Mouse (Mus musculus) Patski (cell line): ENCODE data around the gene Pml. TPM values are rescaled to one million over a fixed set of nuclear protein-coding genes. Genes with fewer than 3 reads are reported as not detected.

Experiments
- ATAC-seq: fragments of 100-300 bp; one replicate; pipeline ENCODE4 v1.8.0; 2021
- CTCF ChIA-PET: fragments of 350-600 bp; sonication (Branson Sonifier 250); formaldehyde crosslinking; loops from one replicate; lab custom pipeline; 2022; ENCODE audit warnings: inconsistent platforms; lab: Charles Lee
- POLR2A ChIA-PET: fragments of 350-600 bp; sonication (Branson Sonifier 250); formaldehyde crosslinking; loops from one replicate; lab custom pipeline; 2022; ENCODE audit warnings: antibody characterized with exemption, inconsistent platforms; lab: Charles Lee
- DNase-seq: peaks from one replicate; pipeline ENCODE4 v3.0.0-alpha.2; 2011; ENCODE audit warnings: low read depth, low spot score
- H3K27me3 ChIP-seq: fragments of 371-371 bp; one replicate; pipeline ENCODE4 v1.5.1; 2021
- CTCF ChIP-seq: fragments of 100-300 bp; IDR thresholded peaks from one replicate; pipeline ENCODE4 v1.5.1; 2021
- in situ Hi-C: fragments of 300-500 bp; cut with MboI; formaldehyde crosslinking; loops from 3 replicates; pipeline ENCODE4 v1.11.1; 2018; ENCODE audit warnings: low pct_unique_long_range_greater_than_20kb, mixed read lengths
- polyA plus RNA-seq: library from polyadenylated mRNA; unstranded; gene quantifications from one replicate; pipeline ENCODE4 v1.2.3, GENCODE M21; 2021

The Pml gene
- polyA plus RNA-seq, 1 experiment from 2014 or later, result 37.8 TPM

DNA sequence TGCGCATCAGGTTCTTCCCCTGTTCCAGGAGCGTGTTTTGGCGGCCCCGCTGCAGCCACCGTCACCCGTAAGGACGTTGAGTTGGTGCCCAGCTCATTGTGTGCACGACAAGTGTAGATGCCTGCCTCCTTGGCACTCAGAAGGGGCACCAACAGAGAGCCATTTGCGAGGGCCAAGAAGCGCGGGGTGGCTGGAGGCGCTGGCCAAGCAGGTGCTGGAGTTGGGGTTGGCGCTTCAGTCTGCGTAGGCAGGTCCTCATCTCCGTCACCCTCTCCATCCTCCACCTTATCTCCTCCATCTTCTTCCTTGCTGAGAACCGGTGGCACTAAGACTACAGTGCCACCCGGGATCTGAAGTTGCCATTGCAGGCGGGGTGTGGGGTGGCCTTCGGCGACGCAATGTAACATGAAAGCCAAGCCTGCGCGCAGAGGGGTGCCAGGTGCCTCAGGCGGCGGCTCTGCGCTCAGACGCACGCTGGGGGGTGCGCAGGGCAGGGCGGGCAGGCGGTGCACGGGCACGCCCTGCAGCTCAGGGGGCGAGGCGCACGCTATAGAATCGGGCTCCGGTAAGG lies 50.7 kb downstream of the Pml start:
- DNase-seq, result no peak
- no peak for ATAC-seq
- TF ChIP-seq CTCF, result no peak
- CTCF ChIA-PET, result no interaction called here
- POLR2A ChIA-PET, result no interaction called here
- in situ Hi-C loops, result no loop called here
- H3K27me3 ChIP-seq, result no peaks in the 10 kb centered on the region

GRCm38 (mm10) chr9:58197781-58198701 lies 51.5 kb downstream of the Pml start:
- no peaks in the 10 kb centered on the region for H3K27me3 ChIP-seq
- ChIA-PET POLR2A (no interaction called here), CTCF (no interaction called here)
- in situ Hi-C loops, result no loop called here
- DNase-seq (no peak), ATAC-seq (no peak)
- TF ChIP-seq CTCF, result no peak

DNA sequence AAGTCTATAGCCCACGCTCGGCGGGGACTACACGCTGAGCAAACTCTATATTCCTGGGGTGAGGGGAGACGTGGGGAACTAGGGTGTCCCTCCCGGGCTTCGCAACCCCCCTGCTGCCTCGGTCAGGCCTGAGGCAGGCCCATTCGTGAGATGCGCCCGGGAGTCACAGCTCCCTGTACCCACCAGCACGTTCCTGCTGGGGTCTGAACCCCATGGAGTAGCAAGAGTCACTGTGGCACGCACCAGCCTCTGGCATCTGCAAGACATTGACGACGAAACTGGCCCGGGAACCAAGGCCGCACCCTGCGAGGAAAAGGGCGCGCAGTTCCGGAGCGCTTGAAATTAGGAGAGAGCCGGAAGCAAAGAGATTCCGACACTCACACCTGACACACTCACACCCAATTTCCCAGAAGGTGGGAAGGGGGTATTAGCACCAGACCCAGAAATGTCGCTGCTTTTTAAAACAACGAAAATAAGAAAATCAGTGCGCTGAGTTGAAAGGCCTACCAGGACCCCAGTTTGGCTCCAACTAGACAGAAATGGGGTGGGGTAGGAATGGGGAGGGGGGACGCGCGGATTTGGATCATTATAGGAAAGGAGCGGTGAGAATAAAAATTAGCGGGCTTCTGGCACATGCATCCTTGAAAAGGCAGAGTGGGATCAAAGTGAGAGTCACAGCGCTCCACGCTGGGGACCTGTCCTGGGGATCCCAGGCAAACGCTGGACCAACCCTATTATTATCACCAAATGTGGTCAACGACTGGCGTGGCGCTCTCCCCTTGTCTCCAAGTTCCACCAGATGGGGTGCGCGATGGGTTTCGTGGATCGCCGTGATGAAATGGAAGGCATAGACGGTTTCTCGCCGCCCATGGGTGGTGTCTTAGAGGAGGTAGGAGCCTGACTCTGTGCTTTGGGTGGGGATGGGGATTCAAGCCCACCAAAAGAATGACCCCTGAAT lies 52.7 kb downstream of the Pml start:
- POLR2A ChIA-PET, result interaction anchor here (0.7 to 1.2 kb wide), 2 partner anchors 24 to 41 kb away, joined by 3 to 4 read pairs; no protein-coding TSS in a partner anchor
- ATAC-seq, result no peak
- H3K27me3 ChIP-seq, result no peaks in the 10 kb centered on the region
- CTCF ChIA-PET, result no interaction called here
- in situ Hi-C loops, result no loop called here
- TF ChIP-seq CTCF, result no peak
- no peak for DNase-seq

GRCm38 (mm10) chr9:58196141-58196540 lies 53.4 kb downstream of the Pml start:
- ChIA-PET POLR2A (interaction anchor here (0.7 to 1.2 kb wide), 2 partner anchors 23 to 40 kb away, joined by 3 to 4 read pairs; no protein-coding TSS in a partner anchor), CTCF (no interaction called here)
- ATAC-seq (no peak), DNase-seq (no peak)
- TF ChIP-seq CTCF, result no peak
- no peaks in the 10 kb centered on the region for H3K27me3 ChIP-seq
- in situ Hi-C loops, result no loop called here

DNA sequence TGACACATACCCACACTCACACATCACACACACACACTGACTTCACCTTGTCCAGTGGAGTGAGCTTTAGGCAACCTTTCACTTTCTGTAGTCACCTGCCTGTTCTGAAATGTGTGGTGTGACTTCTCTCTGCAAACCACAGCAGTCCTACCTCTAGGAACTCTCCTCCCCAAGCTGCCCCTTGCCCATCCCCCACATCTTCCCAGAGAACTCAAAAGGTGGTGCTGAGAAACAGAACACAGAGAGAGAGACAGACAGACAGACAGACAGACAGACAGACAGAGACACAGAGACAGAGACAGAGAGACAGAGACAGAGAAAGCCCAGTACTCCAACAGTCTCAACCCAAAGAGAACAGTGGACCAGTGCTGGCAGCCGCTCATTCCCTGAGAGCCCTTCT lies 53.9 kb downstream of the Pml start:
- POLR2A ChIA-PET, result interaction anchor here (1.2 kb wide), 1 partner anchor 23 kb away, joined by 3 read pairs; no protein-coding TSS in a partner anchor
- in situ Hi-C loops, result no loop called here
- no peak for TF ChIP-seq CTCF
- ATAC-seq, result no peak
- no peaks in the 10 kb centered on the region for H3K27me3 ChIP-seq
- no peak for DNase-seq
- CTCF ChIA-PET, result interaction anchor here (1.8 kb wide), 1 partner anchor 8 kb away, joined by 8 read pairs; the partner anchor contains the start of genes Islr and Islr2

DNA sequence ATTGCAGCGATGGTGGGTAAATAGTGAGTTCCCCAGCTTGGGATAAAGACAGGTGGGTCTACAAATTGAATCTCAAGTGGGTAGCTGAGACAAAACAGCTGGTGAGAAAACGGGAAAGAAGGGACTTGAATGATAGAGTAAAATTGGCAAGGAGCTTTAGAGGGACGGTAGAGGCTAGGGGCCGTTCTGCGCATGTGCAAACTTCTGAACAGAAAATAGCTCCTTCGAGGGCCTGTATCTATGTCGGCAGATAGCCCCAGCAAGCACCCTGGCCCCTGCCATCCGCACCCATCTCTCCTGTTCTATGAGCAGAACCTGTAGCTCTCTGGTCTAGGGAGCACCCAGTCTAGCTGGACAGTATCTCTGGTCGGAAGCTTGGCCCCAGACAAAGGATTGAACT lies 55.4 kb downstream of the Pml start:
- ChIA-PET POLR2A (interaction anchor here (0.7 to 1.1 kb wide), 3 partner anchors 19 to 258 kb away, joined by 3 to 5 read pairs (median 3); no protein-coding TSS in a partner anchor), CTCF (interaction anchor here (1.8 kb wide), 1 partner anchor 10 kb away, joined by 8 read pairs; the partner anchor contains the start of genes Islr and Islr2)
- H3K27me3 ChIP-seq, result no peaks in the 10 kb centered on the region
- TF ChIP-seq CTCF, result no peak
- DNase-seq, result no peak
- in situ Hi-C loops, result no loop called here
- no peak for ATAC-seq

- in situ Hi-C loops, result no loop called here
- POLR2A ChIA-PET, result interaction anchor here (1.2 kb wide), 1 partner anchor 9 kb away, joined by 3 read pairs; no protein-coding TSS in a partner anchor
- no peak for ATAC-seq
- no peak for DNase-seq
- no peaks in the 10 kb centered on the region for H3K27me3 ChIP-seq
- TF ChIP-seq CTCF, result no peak
- CTCF ChIA-PET, result interaction anchor here (1.4 to 1.7 kb wide), 2 partner anchors 10 to 11 kb away, joined by 3 to 4 read pairs; no protein-coding TSS in a partner anchor
Measured at GRCm38 (mm10) chr9:58184456-58184855, 65.1 kb downstream of the Pml start.

DNA sequence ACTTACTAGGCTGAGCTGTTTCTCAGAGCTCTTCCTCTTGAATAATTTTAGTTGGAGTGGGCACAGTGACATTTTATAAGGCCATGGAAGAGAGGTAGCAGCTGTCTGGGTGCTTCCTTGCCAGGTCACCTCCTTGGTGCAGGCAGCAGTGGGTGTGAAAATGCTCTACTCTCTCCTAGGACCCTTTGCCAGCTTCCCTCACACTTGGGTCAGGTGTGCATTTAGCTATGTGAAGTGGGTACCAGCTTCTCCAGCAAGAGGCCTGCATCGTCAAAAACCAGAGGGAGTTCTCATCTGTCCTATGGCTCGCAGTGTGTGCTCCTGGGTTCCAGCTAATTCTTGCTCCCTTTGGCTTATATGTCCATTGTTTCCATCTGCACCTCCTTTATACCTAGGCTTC lies 70.2 kb downstream of the Pml start:
- no peak for TF ChIP-seq CTCF
- H3K27me3 ChIP-seq, result no peaks in the 10 kb centered on the region
- DNase-seq (no peak), ATAC-seq (no peak)
- POLR2A ChIA-PET, result interaction anchor here (0.6 kb wide), 1 partner anchor 11 kb away, joined by 4 read pairs; no protein-coding TSS in a partner anchor
- in situ Hi-C loops, result no loop called here
- CTCF ChIA-PET, result interaction anchor here (1.1 kb wide), 1 partner anchor 24 kb away, joined by 3 read pairs; the partner anchor contains the start of genes Islr and Islr2

DNA sequence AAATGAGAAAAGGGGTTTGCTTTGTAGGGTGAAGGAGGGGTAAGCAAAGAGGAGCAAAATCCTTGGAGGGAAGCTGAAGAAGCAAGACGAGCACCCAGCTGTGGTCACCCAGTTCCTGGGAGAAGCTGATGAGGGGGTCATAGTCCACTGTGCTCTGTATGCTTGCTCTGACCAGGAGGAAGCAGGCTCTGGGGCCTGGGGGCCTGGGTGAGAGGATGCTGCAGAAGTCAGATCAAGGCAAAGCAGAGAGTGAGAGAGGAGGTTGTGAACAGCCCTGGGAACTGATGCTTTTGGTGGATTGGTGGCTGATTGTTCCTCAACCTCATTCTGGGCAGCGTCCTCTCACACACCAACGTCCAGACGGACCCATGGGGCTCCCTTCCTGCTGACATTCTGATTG lies 72.4 kb downstream of the Pml start:
- TF ChIP-seq CTCF, result no peak
- H3K27me3 ChIP-seq, result no peaks in the 10 kb centered on the region
- CTCF ChIA-PET, result no interaction called here
- no peak for DNase-seq
- in situ Hi-C loops, result no loop called here
- ATAC-seq, result no peak
- POLR2A ChIA-PET, result no interaction called here
